Mouse (Mus musculus): ENCODE results near the gene Tspyl3. TPM values are rescaled to one million over a fixed set of nuclear protein-coding genes. Genes with fewer than 3 reads are reported as not detected.

The Tspyl3 gene
- total RNA-seq, 2 experiments from 2014 or later, result 2.5 to 2.7 TPM

- no peak for DNase-seq
These were observed 2.7 kb upstream of the Tspyl3 start for GRCm38 (mm10) chr2:153227959-153228358.

- no peak for DNase-seq
These were observed 333 bp upstream of the Tspyl3 start for GRCm38 (mm10) chr2:153225595-153225953.

GRCm38 (mm10) chr2:153222566-153222965 lies 2.7 kb downstream of the Tspyl3 start:
- no peak for DNase-seq

- no peak for DNase-seq
These were observed 3.1 kb downstream of the Tspyl3 start for GRCm38 (mm10) chr2:153222130-153222529.

GRCm38 (mm10) chr2:153221620-153222019 lies 3.6 kb downstream of the Tspyl3 start:
- DNase-seq, result no peak

GRCm38 (mm10) chr2:153218516-153218915 lies 6.7 kb downstream of the Tspyl3 start:
- no peak for DNase-seq

- DNase-seq, result no peak
These were observed 7.4 kb downstream of the Tspyl3 start for GRCm38 (mm10) chr2:153217826-153218340.

GRCm38 (mm10) chr2:153215421-153215820 lies 9.8 kb downstream of the Tspyl3 start:
- no peak for DNase-seq

- no peak for DNase-seq
These were observed 10.4 kb downstream of the Tspyl3 start for GRCm38 (mm10) chr2:153214771-153215259.

GRCm38 (mm10) chr2:153213351-153213750 lies 11.9 kb downstream of the Tspyl3 start:
- DNase-seq, result no peak

GRCm38 (mm10) chr2:153211451-153211850 lies 13.8 kb downstream of the Tspyl3 start:
- DNase-seq, result no peak

GRCm38 (mm10) chr2:153209286-153209685 lies 16.0 kb downstream of the Tspyl3 start:
- no peak for DNase-seq

- DNase-seq, result no peak
These were observed 17.1 kb downstream of the Tspyl3 start for GRCm38 (mm10) chr2:153208149-153208548.

GRCm38 (mm10) chr2:153202766-153203165 lies 22.5 kb downstream of the Tspyl3 start:
- no peak for DNase-seq

- no peak for DNase-seq
These were observed 26.1 kb downstream of the Tspyl3 start for GRCm38 (mm10) chr2:153199114-153199513.

GRCm38 (mm10) chr2:153198485-153198884 lies 26.8 kb downstream of the Tspyl3 start:
- DNase-seq, result no peak

GRCm38 (mm10) chr2:153194255-153194654 lies 31.0 kb downstream of the Tspyl3 start:
- DNase-seq, result no peak

GRCm38 (mm10) chr2:153191242-153191641 lies 34.0 kb downstream of the Tspyl3 start:
- no peak for DNase-seq

GRCm38 (mm10) chr2:153187848-153188247 lies 37.4 kb downstream of the Tspyl3 start:
- no peak for DNase-seq

- DNase-seq, result no peak
These were observed 39.1 kb downstream of the Tspyl3 start for GRCm38 (mm10) chr2:153186176-153186591.

GRCm38 (mm10) chr2:153179961-153180360 lies 45.3 kb downstream of the Tspyl3 start:
- DNase-seq, result no peak

- no peak for DNase-seq
These were observed 45.9 kb downstream of the Tspyl3 start for GRCm38 (mm10) chr2:153179126-153179860.

GRCm38 (mm10) chr2:153177188-153177587 lies 48.1 kb downstream of the Tspyl3 start:
- DNase-seq, result no peak

- DNase-seq, result no peak
These were observed 49.2 kb downstream of the Tspyl3 start for GRCm38 (mm10) chr2:153175995-153176570.
